Mouse (Mus musculus) MEL (cell line): Measurements from ENCODE around the gene Zswim5. TPM values are rescaled to one million over a fixed set of nuclear protein-coding genes. Genes with fewer than 3 reads are reported as not detected.

Experiments used
- DNase-seq: peaks from one replicate; pipeline ENCODE4 v3.0.0; 2011; ENCODE audit warnings: low read depth, low spot score
- H3K27ac ChIP-seq: 2 replicates; pipeline ENCODE4 v1.5.1; 2012; ENCODE audit warnings: low read depth, mild to moderate bottlenecking, control low read depth, low read length, moderate library complexity; ENCODE audit not compliant: control insufficient read depth
- H3K27me3 ChIP-seq, 2 experiments: fragments of 150-350 bp in 1 of 2; sonication (generic) in 1 of 2; 2 replicates each; pipeline ENCODE4 v1.6.1; 2012; ENCODE audit warnings: low read length in 2 of 2, mild to moderate bottlenecking in 2 of 2, improper control_type of control experiment in 1 of 2, moderate library complexity in 1 of 2; ENCODE audit not compliant: insufficient read depth in 2 of 2, control insufficient read depth in 1 of 2
- H3K36me3 ChIP-seq, 2 experiments: 2 replicates each; pipeline ENCODE4 v1.6.1; 2012 to 2014; ENCODE audit warnings: low read length in 2 of 2, improper control_type of control experiment in 1 of 2, inconsistent platforms in 1 of 2, mild to moderate bottlenecking in 1 of 2; ENCODE audit not compliant: insufficient read depth in 2 of 2, control insufficient read depth in 1 of 2
- H3K4me1 ChIP-seq, 2 experiments: fragments of 150-350 bp in 1 of 2; sonication (generic) in 1 of 2; 2 replicates each; pipeline ENCODE4 v1.6.1; 2012; ENCODE audit warnings: low read length in 2 of 2, improper control_type of control experiment in 1 of 2, mild to moderate bottlenecking in 1 of 2; ENCODE audit not compliant: insufficient read depth in 2 of 2, control insufficient read depth in 1 of 2
- H3K4me3 ChIP-seq, 2 experiments: fragments of 150-350 bp in 1 of 2; sonication (generic) in 1 of 2; 2 replicates each; pipeline ENCODE4 v1.5.1; 2012; ENCODE audit warnings: low read depth in 2 of 2, low read length in 2 of 2, mild to moderate bottlenecking in 2 of 2, moderate library complexity in 2 of 2, control low read depth in 1 of 2, improper control_type of control experiment in 1 of 2; ENCODE audit not compliant: control insufficient read depth in 1 of 2, insufficient read depth in 1 of 2
- H3K79me2 ChIP-seq: 2 replicates; pipeline ENCODE4 v1.6.1; 2012; ENCODE audit warnings: mild to moderate bottlenecking, low read length, moderate library complexity; ENCODE audit not compliant: control insufficient read depth, poor library complexity, insufficient read depth
- H3K9ac ChIP-seq: 2 replicates; pipeline ENCODE4 v1.6.1; 2012; ENCODE audit warnings: low read depth, mild to moderate bottlenecking, control low read depth, low read length, moderate library complexity; ENCODE audit not compliant: control insufficient read depth, poor library complexity, severe bottlenecking
- H3K9me3 ChIP-seq: fragments of 150-350 bp; sonication (generic); replicated peaks from 2 replicates; pipeline ENCODE4 v1.6.1; 2012; ENCODE audit warnings: mild to moderate bottlenecking, low read length, improper control_type of control experiment, moderate library complexity; ENCODE audit not compliant: insufficient read depth
- BHLHE40 ChIP-seq: IDR thresholded peaks from 2 replicates; pipeline ENCODE4 v1.6.1; 2012; ENCODE audit warnings: low read depth, mild to moderate bottlenecking, inconsistent platforms, low read length, improper control_type of control experiment, borderline replicate concordance
- CHD1 ChIP-seq: IDR thresholded peaks from 2 replicates; pipeline ENCODE4 v1.6.1; 2012; ENCODE audit warnings: low read depth, mild to moderate bottlenecking, inconsistent platforms, low read length, improper control_type of control experiment
- CHD2 ChIP-seq: IDR thresholded peaks from 2 replicates; pipeline ENCODE4 v1.6.1; 2011; ENCODE audit warnings: low read length, improper control_type of control experiment
- CTCF ChIP-seq, 3 experiments: IDR thresholded peaks in 2 of 3; conservative IDR thresholded peaks in 1 of 3; 2 replicates each; pipeline ENCODE4 v1.5.1; 2011 to 2012; ENCODE audit warnings: low read length in 3 of 3, low read depth in 2 of 3, mild to moderate bottlenecking in 2 of 3, improper control_type of control experiment in 1 of 3, inconsistent platforms in 1 of 3, mixed read lengths in 1 of 3, moderate library complexity in 1 of 3; ENCODE audit not compliant: control insufficient read depth in 1 of 3, insufficient read depth in 1 of 3, poor library complexity in 1 of 3, severe bottlenecking in 1 of 3
- E2F4 ChIP-seq: IDR thresholded peaks from 2 replicates; pipeline ENCODE4 v1.6.1; 2011; ENCODE audit warnings: low read depth, low read length, improper control_type of control experiment, borderline replicate concordance
- ELF1 ChIP-seq: IDR thresholded peaks from 2 replicates; pipeline ENCODE4 v1.6.1; 2014; ENCODE audit warnings: low read depth, mild to moderate bottlenecking, inconsistent platforms, low read length, improper control_type of control experiment, moderate library complexity
- ETS1 ChIP-seq: IDR thresholded peaks from 2 replicates; pipeline ENCODE4 v1.6.1; 2012; ENCODE audit warnings: low read depth, mild to moderate bottlenecking, inconsistent platforms, low read length, improper control_type of control experiment, moderate library complexity
- GABPA ChIP-seq: IDR thresholded peaks from 2 replicates; pipeline ENCODE4 v1.6.1; 2012; ENCODE audit warnings: low read depth, mild to moderate bottlenecking, inconsistent platforms, low read length, improper control_type of control experiment, moderate library complexity
- GATA1 ChIP-seq: IDR thresholded peaks from 2 replicates; pipeline ENCODE4 v1.6.1; 2011; ENCODE audit warnings: low read depth, low read length, improper control_type of control experiment
- JUND ChIP-seq: IDR thresholded peaks from 2 replicates; pipeline ENCODE4 v1.6.1; 2011; ENCODE audit warnings: low read depth, mild to moderate bottlenecking, improper control_type of control experiment, low read length
- KAT2A ChIP-seq: conservative IDR thresholded peaks from 2 replicates; pipeline ENCODE4 v1.6.1; 2012; ENCODE audit warnings: low read depth, low read length, improper control_type of control experiment, inconsistent platforms
- MAFK ChIP-seq: IDR thresholded peaks from 2 replicates; pipeline ENCODE4 v1.6.1; 2011; ENCODE audit warnings: low read depth, mild to moderate bottlenecking, low read length, improper control_type of control experiment, borderline replicate concordance
- MEF2A ChIP-seq: IDR thresholded peaks from 2 replicates; pipeline ENCODE4 v1.6.1; 2014; ENCODE audit warnings: low read depth, mild to moderate bottlenecking, inconsistent platforms, low read length, improper control_type of control experiment; ENCODE audit not compliant: poor library complexity, insufficient replicate concordance, severe bottlenecking; ENCODE audit errors: extremely low read depth
- MXI1 ChIP-seq: IDR thresholded peaks from 2 replicates; pipeline ENCODE4 v1.6.1; 2011; ENCODE audit warnings: mild to moderate bottlenecking, low read depth, low read length, improper control_type of control experiment
- MYB ChIP-seq: IDR thresholded peaks from 2 replicates; pipeline ENCODE4 v1.6.1; 2011; ENCODE audit warnings: mild to moderate bottlenecking, low read depth, low read length, improper control_type of control experiment
- MYC ChIP-seq: IDR thresholded peaks from 2 replicates; pipeline ENCODE4 v1.6.1; 2011; ENCODE audit warnings: low read depth, mild to moderate bottlenecking, low read length, improper control_type of control experiment, moderate library complexity
- NELFE ChIP-seq: IDR thresholded peaks from 2 replicates; pipeline ENCODE4 v1.6.1; 2011; ENCODE audit warnings: low read depth, low read length, improper control_type of control experiment
- NRF1 ChIP-seq: IDR thresholded peaks from 2 replicates; pipeline ENCODE4 v1.6.1; 2014; ENCODE audit warnings: low read depth, mild to moderate bottlenecking, inconsistent platforms, low read length, improper control_type of control experiment, moderate library complexity; ENCODE audit not compliant: poor library complexity, insufficient read depth, severe bottlenecking
- POLR2AphosphoS5 ChIP-seq: IDR thresholded peaks from 2 replicates; pipeline ENCODE4 v1.6.1; 2012; ENCODE audit warnings: low read depth, borderline replicate concordance, mild to moderate bottlenecking, inconsistent platforms, low read length, moderate library complexity, mixed read lengths
- RAD21 ChIP-seq: IDR thresholded peaks from 2 replicates; pipeline ENCODE4 v1.6.1; 2011; ENCODE audit warnings: mild to moderate bottlenecking, low read depth, low read length, improper control_type of control experiment
- SIN3A ChIP-seq: IDR thresholded peaks from 2 replicates; pipeline ENCODE4 v1.6.1; 2012; ENCODE audit warnings: low read length, improper control_type of control experiment, inconsistent platforms
- SMC3 ChIP-seq: IDR thresholded peaks from 2 replicates; pipeline ENCODE4 v1.6.1; 2011; ENCODE audit warnings: low read depth, low read length, improper control_type of control experiment
- TBP ChIP-seq: IDR thresholded peaks from 2 replicates; pipeline ENCODE4 v1.8.0; 2011; ENCODE audit warnings: low read depth, low read length, improper control_type of control experiment
- UBTF ChIP-seq: IDR thresholded peaks from 2 replicates; pipeline ENCODE4 v1.6.1; 2012; ENCODE audit warnings: low read depth, mild to moderate bottlenecking, inconsistent platforms, low read length, improper control_type of control experiment, moderate library complexity, borderline replicate concordance; ENCODE audit not compliant: insufficient read depth
- ZC3H11A ChIP-seq: IDR thresholded peaks from 2 replicates; pipeline ENCODE4 v1.6.1; 2012; ENCODE audit warnings: low read depth, mild to moderate bottlenecking, inconsistent platforms, low read length, improper control_type of control experiment
- ZKSCAN1 ChIP-seq: IDR thresholded peaks from 2 replicates; pipeline ENCODE4 v1.6.1; 2012; ENCODE audit warnings: low read depth, mild to moderate bottlenecking, inconsistent platforms, low read length, improper control_type of control experiment, moderate library complexity
- ZMIZ1 ChIP-seq: IDR thresholded peaks from 2 replicates; pipeline ENCODE4 v1.6.1; 2012; ENCODE audit warnings: low read depth, mild to moderate bottlenecking, inconsistent platforms, low read length, improper control_type of control experiment, moderate library complexity
- ZNF384 ChIP-seq: IDR thresholded peaks from 2 replicates; pipeline ENCODE4 v1.6.1; 2012; ENCODE audit warnings: low read depth, mild to moderate bottlenecking, inconsistent platforms, low read length, improper control_type of control experiment
- polyA plus RNA-seq, 2 experiments: library from polyadenylated mRNA; stranded (reverse) in 1 of 2; unstranded in 1 of 2; fragments of >175 nt in 1 of 2; fragments of >200 nt in 1 of 2; gene quantifications; 2 replicates each; pipeline versions ENCODE4 v1.2.1 to v1.2.4; 2012; ENCODE audit warnings: low replicate concordance in 2 of 2, low read depth in 1 of 2; ENCODE audit not compliant: insufficient read length in 2 of 2, insufficient read depth in 1 of 2, missing spikeins in 1 of 2
- total RNA-seq: library from RNA; depleted of rRNA; stranded (reverse); fragments of 300-350 nt; gene quantifications from 2 replicates; pipeline ENCODE4 v1.2.3, GENCODE M21; 2012

The Zswim5 gene
- total and polyA plus RNA-seq, 3 experiments, result 0.03 TPM; not detected in 2

DNA sequence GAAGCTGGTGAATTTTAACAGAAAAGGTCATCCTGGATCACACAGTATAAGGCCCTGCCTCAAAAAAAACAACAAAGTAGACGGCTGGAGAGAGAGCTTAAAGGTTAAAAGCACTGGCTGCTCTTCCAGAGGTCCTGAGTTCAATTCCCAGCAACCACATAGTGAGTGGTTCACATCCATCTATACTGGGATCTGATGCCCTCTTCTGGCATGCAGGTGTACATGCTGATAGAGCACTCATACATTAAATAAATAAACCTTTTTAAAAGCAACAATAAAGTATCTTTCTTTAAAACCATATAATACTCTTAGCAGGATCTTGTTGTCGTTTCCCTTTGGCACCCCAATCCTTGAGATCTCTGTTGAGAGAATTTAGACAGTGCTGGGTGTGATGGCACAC lies 99.3 kb downstream of the Zswim5 start:
- no peak for DNase-seq
- Histone ChIP-seq H3K79me2 (no peaks in the 10 kb centered on the region), H3K4me1 (no peaks in the 10 kb centered on the region), H3K9me3 (no peaks in the 10 kb centered on the region), H3K27me3 (peaks cover 3 to 7% of the 10 kb centered on the region in 2 experiments; a peak in 3 of 4 replicates), H3K27ac (no peak overlapping the region), H3K9ac (no peak overlapping the region), H3K36me3 (no peaks in the 10 kb centered on the region), H3K4me3 (no peak overlapping the region)
- no peak for TF ChIP-seq UBTF
- no peak for TF ChIP-seq ZNF384
- TF ChIP-seq POLR2AphosphoS5, result no peak
- TF ChIP-seq MXI1, result no peak
- no peak for TF ChIP-seq ZKSCAN1
- TF ChIP-seq NELFE, result no peak
- TF ChIP-seq CHD2, result no peak
- no peak for TF ChIP-seq JUND
- no peak for TF ChIP-seq MEF2A
- TF ChIP-seq CHD1, result no peak
- no peak for TF ChIP-seq MYB
- TF ChIP-seq SMC3, result peak; percentile 49
- peak in 2 of 3 experiments; percentile 23 to 43; a peak in 3 of 6 replicates for TF ChIP-seq CTCF (IDR thresholded peaks at IDR 0.05 in 2 of 3, conservative IDR thresholded peaks at IDR 0.05 in 1 of 3; ENCODE audit: control insufficient read depth in 1 of 3, insufficient read depth in 1 of 3, low read depth in 2 of 3, low read length in 3 of 3, poor library complexity in 1 of 3, severe bottlenecking in 1 of 3)
- no peak for TF ChIP-seq ZC3H11A
- TF ChIP-seq MYC, result no peak
- TF ChIP-seq ELF1, result no peak
- TF ChIP-seq RAD21, result peak; percentile 30
- TF ChIP-seq BHLHE40, result no peak
- TF ChIP-seq E2F4, result no peak
- no peak for TF ChIP-seq ZMIZ1
- no peak for TF ChIP-seq GABPA
- TF ChIP-seq KAT2A, result no peak
- TF ChIP-seq SIN3A, result no peak

DNA sequence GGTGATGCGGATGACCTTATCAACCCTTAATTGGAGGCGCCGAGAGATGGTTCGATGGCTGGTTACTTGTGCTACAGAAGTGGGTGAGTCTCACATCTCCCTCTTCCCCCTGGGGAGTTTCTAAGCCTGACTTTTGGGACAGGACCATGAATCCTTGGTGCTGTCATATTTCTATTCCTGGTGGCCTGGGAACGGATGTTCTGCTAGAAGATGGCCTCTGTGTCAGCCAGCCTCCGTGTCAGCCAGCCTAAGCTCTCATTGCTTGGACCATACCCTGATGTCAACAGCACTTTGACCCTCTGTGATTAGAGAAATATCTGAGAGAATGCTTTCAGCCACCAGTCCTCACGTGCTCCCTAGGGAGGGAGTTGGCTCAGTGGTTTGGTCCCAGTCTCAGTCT lies 108.5 kb downstream of the Zswim5 start:
- H3K79me2 ChIP-seq, result no peaks in the 10 kb centered on the region
- H3K4me1 ChIP-seq, result 0 out of 4 replicates have a peak, but pooled peaks cover 0 to 6% of the 10 kb centered on the region in 2 experiments
- H3K36me3 ChIP-seq, result no peaks in the 10 kb centered on the region
- no peak overlapping the region for H3K4me3 ChIP-seq
- no peaks in the 10 kb centered on the region for H3K27me3 ChIP-seq
- DNase-seq, result no peak
- TF ChIP-seq POLR2AphosphoS5 (no peak), CHD2 (no peak), MXI1 (no peak), CHD1 (no peak), NRF1 (no peak), ZC3H11A (no peak), UBTF (no peak), GABPA (no peak), TBP (no peak), JUND (no peak), ELF1 (no peak), ETS1 (no peak), SIN3A (no peak), MAFK (no peak), GATA1 (no peak), ZMIZ1 (no peak)
- H3K9ac ChIP-seq, result no peak overlapping the region
- H3K9me3 ChIP-seq, result no peaks in the 10 kb centered on the region
- no peak overlapping the region for H3K27ac ChIP-seq
